Mouse (Mus musculus) intestine, postnatal 0 days (tissue): ENCODE measurements around the gene Lbr. TPM values are rescaled to one million over a fixed set of nuclear protein-coding genes. Genes with fewer than 3 reads are reported as not detected.

Experiments used
- ATAC-seq: fragments of 200-750 bp; cut with Nextera tagmentation; 2 replicates; pipeline ENCODE4 v1.8.0; 2017; ENCODE audit warnings: mild to moderate bottlenecking, moderate TSS enrichment, moderate library complexity
- H3K27ac ChIP-seq: fragments of 300-500 bp; sonication (generic); 2 replicates; pipeline ENCODE4 v1.5.1; 2014; ENCODE audit warnings: mild to moderate bottlenecking, low read depth, low read length, moderate library complexity
- H3K27me3 ChIP-seq: fragments of 300-500 bp; sonication (generic); replicated peaks from 2 replicates; pipeline ENCODE4 v1.6.1; 2014; ENCODE audit warnings: low read length, mixed read lengths; ENCODE audit not compliant: control insufficient read depth, insufficient read depth
- H3K36me3 ChIP-seq: fragments of 300-500 bp; sonication (generic); 2 replicates; pipeline ENCODE4 v1.6.1; 2014; ENCODE audit warnings: mild to moderate bottlenecking, moderate library complexity; ENCODE audit not compliant: control insufficient read depth, insufficient read depth
- H3K4me1 ChIP-seq: fragments of 300-500 bp; sonication (generic); replicated peaks from 2 replicates; pipeline ENCODE4 v1.6.1; 2014; ENCODE audit warnings: antibody characterized with exemption, low read length, mixed read lengths; ENCODE audit not compliant: control insufficient read depth, insufficient read depth
- H3K4me2 ChIP-seq: fragments of 300-500 bp; sonication (generic); replicated peaks from 2 replicates; pipeline ENCODE4 v1.6.1; 2014; ENCODE audit warnings: low read depth, mild to moderate bottlenecking, moderate library complexity
- H3K4me3 ChIP-seq: fragments of 300-500 bp; sonication (generic); 2 replicates; pipeline ENCODE4 v1.5.1; 2014; ENCODE audit warnings: low read depth, low read length
- H3K9ac ChIP-seq: fragments of 300-500 bp; sonication (generic); 2 replicates; pipeline ENCODE4 v1.6.1; 2014; ENCODE audit warnings: mild to moderate bottlenecking, low read depth, low read length
- H3K9me3 ChIP-seq: fragments of 300-500 bp; sonication (generic); 2 replicates; pipeline ENCODE4 v1.6.1; 2016; ENCODE audit warnings: mixed run types; ENCODE audit not compliant: control insufficient read depth
- CTCF ChIP-seq: sonication (generic); IDR thresholded peaks from 2 replicates; pipeline ENCODE4 v1.5.1; 2016; ENCODE audit warnings: low read depth, mild to moderate bottlenecking, control low read depth, antibody characterized with exemption, moderate library complexity
- WGBS: fragments of 180-500 bp; shearing (Covaris S2); extraction: QIAGEN DNeasy Blood & Tissue Kit; methylation state at CpG from one replicate; pipeline ENCODE4 v1.1.7; 2014; 5-methylcytosine and 5-hydroxymethylcytosine counted together
- polyA plus RNA-seq: library from polyadenylated mRNA; unstranded; fragments of >200 nt; fragmentation: Nextera tagmentation; extraction: Ambion mirVana; gene quantifications from 2 replicates; pipeline ENCODE4 v1.2.1, GENCODE M21; 2015

Gene Lbr
- polyA plus RNA-seq, 1 experiment from 2014 or later = 34.4 TPM

GRCm38 (mm10) chr1:181839746-181840366, 3.0 kb downstream of the Lbr start:
- Histone ChIP-seq H3K27ac (no peak overlapping the region), H3K36me3 (peaks cover 8% of the 10 kb centered on the region), H3K4me1 (no peaks in the 10 kb centered on the region), H3K4me3 (no peak overlapping the region), H3K9ac (no peak overlapping the region), H3K9me3 (no peaks in the 10 kb centered on the region), H3K4me2 (peak overlapping the region; percentile 95), H3K27me3 (no peaks in the 10 kb centered on the region)
- 10% methylated on average over 6 of the region's 6 CpGs for WGBS
- no peak for TF ChIP-seq CTCF
- ATAC-seq = no peak

DNA sequence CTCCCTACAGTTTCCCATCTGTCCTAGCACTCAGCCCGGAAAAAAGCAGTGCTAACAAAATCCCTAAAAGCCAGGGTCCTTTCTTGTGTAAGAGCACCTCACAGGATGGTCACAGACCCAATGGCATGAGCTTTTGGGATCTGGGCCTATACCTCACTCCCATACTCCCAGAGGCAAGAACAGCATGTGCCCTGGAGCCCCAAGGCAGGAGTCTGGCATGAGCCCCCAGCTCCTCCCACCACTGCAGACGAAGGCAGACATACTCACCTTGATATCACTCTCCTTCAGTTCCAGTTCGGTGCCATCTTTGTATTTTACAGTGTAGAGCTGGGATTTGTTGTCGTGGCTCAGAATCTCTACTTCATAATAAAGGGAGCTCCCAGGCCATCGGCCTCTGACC, 4.7 kb downstream of the Lbr start:
- no peak for TF ChIP-seq CTCF
- Histone ChIP-seq H3K27ac (no peak overlapping the region), H3K4me3 (no peak overlapping the region), H3K4me1 (no peaks in the 10 kb centered on the region), H3K27me3 (no peaks in the 10 kb centered on the region), H3K36me3 (peaks cover 21% of the 10 kb centered on the region), H3K9ac (no peak overlapping the region), H3K4me2 (no peak overlapping the region), H3K9me3 (no peaks in the 10 kb centered on the region)
- WGBS = 89% methylated on average over 5 of the region's 5 CpGs
- no peak for ATAC-seq

DNA sequence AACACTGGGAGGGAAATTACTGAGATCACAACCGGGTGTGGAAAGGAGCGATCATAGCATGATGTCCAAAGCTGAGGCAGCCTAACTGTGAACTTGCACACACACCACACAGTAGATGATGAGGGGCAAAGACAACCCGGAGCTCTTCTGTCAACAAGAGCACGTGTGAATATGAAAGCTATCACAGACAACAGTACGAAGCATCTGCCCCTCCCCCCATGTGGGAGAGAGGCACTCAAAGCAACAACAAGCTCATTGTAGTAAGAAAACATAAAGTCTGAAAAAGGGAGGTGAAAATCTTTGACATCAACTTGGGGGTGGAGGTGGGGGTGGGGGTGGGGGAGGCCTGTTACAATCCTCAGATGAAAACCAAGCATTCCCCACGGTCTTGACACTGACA, 9.7 kb downstream of the Lbr start:
- H3K27me3 ChIP-seq = no peaks in the 10 kb centered on the region
- no peak for ATAC-seq
- TF ChIP-seq CTCF = no peak

GRCm38 (mm10) chr1:181832720-181833119, 10.1 kb downstream of the Lbr start:
- Histone ChIP-seq H3K27me3 (no peaks in the 10 kb centered on the region), H3K9me3 (no peaks in the 10 kb centered on the region), H3K36me3 (peaks cover 70% of the 10 kb centered on the region), H3K4me1 (no peaks in the 10 kb centered on the region), H3K4me2 (no peak overlapping the region), H3K9ac (no peak overlapping the region), H3K27ac (no peak overlapping the region), H3K4me3 (no peak overlapping the region)
- TF ChIP-seq CTCF = 0 out of 2 replicates have a peak, but pooled peaks have one; percentile 7
- 88% methylated on average over 5 of the region's 5 CpGs for WGBS
- no peak for ATAC-seq

More for the DNA sequence above, 9.7 kb downstream of the Lbr start:
- H3K9me3 ChIP-seq = no peaks in the 10 kb centered on the region
- H3K4me3 ChIP-seq = no peak overlapping the region
- 78% methylated on average over 6 of the region's 6 CpGs for WGBS
- peaks cover 66% of the 10 kb centered on the region for H3K36me3 ChIP-seq
- H3K4me1 ChIP-seq = no peaks in the 10 kb centered on the region
- H3K4me2 ChIP-seq = no peak overlapping the region
- H3K9ac ChIP-seq = no peak overlapping the region
- no peak overlapping the region for H3K27ac ChIP-seq

DNA sequence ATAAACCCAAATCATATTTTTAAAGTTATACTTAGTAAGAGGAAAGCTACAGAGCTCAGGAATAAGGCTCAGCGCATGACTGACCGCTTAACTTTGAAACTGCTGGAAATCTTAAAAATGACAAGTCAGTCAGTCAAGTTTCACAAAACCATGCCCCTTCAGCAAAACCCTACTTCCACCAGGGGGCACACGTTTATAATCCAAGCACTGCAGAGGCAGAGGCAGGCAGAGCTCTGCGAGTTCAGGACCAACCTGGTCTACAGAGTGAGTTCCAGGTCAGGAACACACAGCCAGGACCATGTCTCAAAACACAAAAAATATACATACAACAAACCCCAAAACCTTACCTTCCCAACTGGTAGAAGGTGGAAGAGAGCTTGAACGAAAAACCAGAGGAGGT, 14.5 kb downstream of the Lbr start:
- no peak for ATAC-seq
- Histone ChIP-seq H3K4me3 (no peak overlapping the region), H3K27ac (no peak overlapping the region), H3K27me3 (no peaks in the 10 kb centered on the region), H3K4me1 (no peaks in the 10 kb centered on the region), H3K9ac (no peak overlapping the region), H3K4me2 (no peak overlapping the region), H3K36me3 (peaks cover 83% of the 10 kb centered on the region), H3K9me3 (no peaks in the 10 kb centered on the region)
- 94% methylated on average over 5 of the region's 5 CpGs for WGBS
- peak; percentile 52 for TF ChIP-seq CTCF

DNA sequence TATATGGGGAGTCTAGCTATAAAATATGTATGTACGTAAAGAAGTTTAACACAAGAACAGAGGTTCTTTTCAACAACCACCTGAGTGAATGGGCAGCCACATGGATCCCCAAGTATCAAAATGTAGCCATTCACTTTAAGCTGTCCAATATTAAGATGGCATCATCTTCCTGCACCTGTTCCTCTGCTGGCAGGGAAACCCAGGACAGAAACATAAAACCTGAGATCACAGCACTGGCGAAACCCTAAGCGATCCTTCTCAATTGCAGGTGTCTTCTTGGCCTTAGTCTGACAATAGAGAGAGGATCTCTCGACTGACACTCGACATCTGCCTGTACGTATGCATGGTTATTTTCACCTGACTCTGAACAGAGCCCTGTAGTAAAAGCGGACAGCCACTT, 16.1 kb downstream of the Lbr start:
- 92% methylated on average over 7 of the region's 7 CpGs for WGBS
- Histone ChIP-seq H3K4me2 (no peak overlapping the region), H3K4me1 (no peaks in the 10 kb centered on the region), H3K4me3 (no peak overlapping the region), H3K27me3 (no peaks in the 10 kb centered on the region), H3K9ac (no peak overlapping the region), H3K27ac (no peak overlapping the region), H3K36me3 (peaks cover 83% of the 10 kb centered on the region), H3K9me3 (no peaks in the 10 kb centered on the region)
- TF ChIP-seq CTCF = no peak
- no peak for ATAC-seq
